Mouse (Mus musculus) bone marrow macrophage, adult 2 months (primary cell): ENCODE measurements around the gene Rec114. TPM values are rescaled to one million over a fixed set of nuclear protein-coding genes. Genes with fewer than 3 reads are reported as not detected.

Experiments used
- H3K27ac ChIP-seq: 2 replicates; pipeline ENCODE4 v1.5.1; 2012; ENCODE audit warnings: low read depth, low read length; ENCODE audit not compliant: insufficient read depth
- H3K4me1 ChIP-seq: 2 replicates; pipeline ENCODE4 v1.6.1; 2012; ENCODE audit warnings: low read length; ENCODE audit not compliant: control insufficient read depth, insufficient read depth
- H3K4me3 ChIP-seq: 2 replicates; pipeline ENCODE4 v1.5.1; 2012; ENCODE audit warnings: mild to moderate bottlenecking, low read length, moderate library complexity; ENCODE audit not compliant: insufficient read depth
- CTCF ChIP-seq: IDR thresholded peaks from 2 replicates; pipeline ENCODE4 v1.5.1; 2012; ENCODE audit warnings: low read depth, mild to moderate bottlenecking, low read length, moderate library complexity
- POLR2A ChIP-seq: IDR thresholded peaks from 2 replicates; pipeline ENCODE4 v1.6.1; 2012; ENCODE audit warnings: mild to moderate bottlenecking, low read depth, low read length, borderline replicate concordance
- polyA plus RNA-seq: library from polyadenylated mRNA; stranded (reverse); fragments of >200 nt; gene quantifications from 2 replicates; pipeline ENCODE4 v1.2.4, GENCODE M21; 2012; ENCODE audit not compliant: missing spikeins, insufficient read depth, insufficient read length

The Rec114 gene
- polyA plus RNA-seq, 1 experiment = not detected

DNA sequence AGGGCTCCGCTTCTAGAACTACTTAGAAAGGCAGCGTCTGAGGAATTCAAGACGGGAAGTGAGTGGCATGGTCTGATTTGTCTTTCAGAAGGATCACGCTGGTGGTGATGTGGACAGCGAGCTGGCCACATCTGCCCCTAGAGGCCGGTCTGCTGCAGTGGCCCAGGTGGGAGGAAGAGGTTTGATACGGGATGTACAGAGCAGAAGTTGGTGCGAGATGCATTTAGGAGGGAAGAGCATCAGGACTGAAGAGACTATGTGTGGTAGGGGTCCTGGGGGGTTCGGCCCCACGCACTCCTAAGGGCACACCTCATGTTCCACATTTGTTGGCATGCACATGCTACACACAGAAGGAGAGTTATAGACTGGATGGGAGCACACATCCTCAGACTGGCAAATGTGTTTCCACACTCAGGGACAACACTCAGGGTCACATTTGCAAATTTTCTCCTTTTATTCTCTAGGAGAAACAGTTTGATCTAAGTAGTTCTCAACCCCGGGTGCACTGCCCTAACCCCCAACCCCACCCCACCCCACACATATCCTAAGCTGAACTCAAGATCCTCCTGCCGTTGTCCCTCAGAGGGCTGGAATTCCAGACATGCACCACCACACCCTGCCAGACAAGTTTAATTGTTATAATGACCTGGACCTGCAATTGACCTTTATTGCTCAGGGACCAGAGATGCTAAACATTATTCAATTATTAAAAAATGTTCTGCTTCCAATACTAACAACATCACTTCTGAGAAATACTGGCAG is 12.8 kb upstream of the Rec114 start:
- TF ChIP-seq POLR2A (no peak), CTCF (no peak)
- no peak overlapping the region for H3K4me3 ChIP-seq
- no peak overlapping the region for H3K27ac ChIP-seq
- H3K4me1 ChIP-seq = no peaks in the 10 kb centered on the region

DNA sequence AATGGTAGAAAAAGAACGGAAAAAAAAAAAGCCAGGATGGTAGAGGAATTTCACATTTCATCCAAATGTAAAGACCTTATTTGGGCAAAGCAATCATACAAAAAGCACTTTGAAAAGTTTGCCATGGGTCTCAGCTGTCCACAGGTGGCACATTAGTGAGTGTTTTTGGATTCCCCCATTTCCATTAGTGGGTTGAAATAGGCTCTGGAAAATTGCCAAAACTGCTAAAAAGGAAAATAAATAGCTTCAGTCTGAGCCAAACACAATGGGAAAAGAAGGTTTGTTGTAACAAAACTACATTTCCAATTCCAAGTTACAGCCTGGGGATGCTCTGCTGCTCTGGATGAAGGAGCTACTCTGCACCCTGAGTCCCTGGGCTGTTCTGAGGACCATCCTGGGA is 9.8 kb upstream of the Rec114 start:
- no peak for TF ChIP-seq CTCF
- TF ChIP-seq POLR2A = no peak
- Histone ChIP-seq H3K4me3 (no peak overlapping the region), H3K27ac (no peak overlapping the region), H3K4me1 (no peaks in the 10 kb centered on the region)

- Histone ChIP-seq H3K4me1 (no peaks in the 10 kb centered on the region), H3K4me3 (no peak overlapping the region), H3K27ac (no peak overlapping the region)
- no peak for TF ChIP-seq POLR2A
- no peak for TF ChIP-seq CTCF
These were observed 4.4 kb upstream of the Rec114 start for GRCm38 (mm10) chr9:58748142-58748541.

- Histone ChIP-seq H3K4me3 (no peak overlapping the region), H3K27ac (no peak overlapping the region), H3K4me1 (no peaks in the 10 kb centered on the region)
- TF ChIP-seq POLR2A (no peak), CTCF (no peak)
These were observed 3.6 kb upstream of the Rec114 start for GRCm38 (mm10) chr9:58747328-58747755.

- TF ChIP-seq CTCF (no peak), POLR2A (no peak)
- H3K27ac ChIP-seq = no peak overlapping the region
- H3K4me1 ChIP-seq = no peaks in the 10 kb centered on the region
- no peak overlapping the region for H3K4me3 ChIP-seq
These were observed 1.1 kb downstream of the Rec114 start for GRCm38 (mm10) chr9:58742692-58743091.

- Histone ChIP-seq H3K4me3 (no peak overlapping the region), H3K4me1 (no peaks in the 10 kb centered on the region), H3K27ac (no peak overlapping the region)
- TF ChIP-seq CTCF = no peak
- TF ChIP-seq POLR2A = no peak
These were observed 2.4 kb downstream of the Rec114 start for GRCm38 (mm10) chr9:58741369-58741768.

- Histone ChIP-seq H3K4me3 (no peak overlapping the region), H3K27ac (no peak overlapping the region), H3K4me1 (no peaks in the 10 kb centered on the region)
- TF ChIP-seq CTCF = no peak
- no peak for TF ChIP-seq POLR2A
These were observed 4.0 kb downstream of the Rec114 start for GRCm38 (mm10) chr9:58739791-58740190.

GRCm38 (mm10) chr9:58723165-58723564 is 20.6 kb downstream of the Rec114 start:
- no peak for TF ChIP-seq CTCF
- no peak for TF ChIP-seq POLR2A
- Histone ChIP-seq H3K4me1 (no peaks in the 10 kb centered on the region), H3K4me3 (no peak overlapping the region), H3K27ac (no peak overlapping the region)

DNA sequence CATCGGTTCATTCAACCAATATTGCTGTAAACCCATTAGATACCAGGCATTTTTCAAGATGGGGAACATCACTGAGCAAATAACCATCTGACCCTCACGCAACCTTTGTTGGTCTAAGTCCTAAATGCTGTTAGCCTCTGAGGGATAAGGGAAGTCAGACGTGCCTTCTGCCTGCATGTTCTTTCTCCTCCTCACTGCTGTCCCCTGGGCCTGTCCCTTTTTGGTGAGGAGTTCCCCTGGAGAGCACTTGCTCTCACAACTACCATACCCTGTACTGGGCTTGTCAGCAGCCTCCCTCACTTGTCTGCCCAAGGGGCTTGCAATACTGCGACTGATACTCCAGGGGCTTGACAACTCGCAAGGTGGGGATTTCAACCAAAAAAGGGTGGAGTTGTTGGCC is 21.6 kb downstream of the Rec114 start:
- Histone ChIP-seq H3K4me3 (no peak overlapping the region), H3K4me1 (no peaks in the 10 kb centered on the region), H3K27ac (no peak overlapping the region)
- TF ChIP-seq CTCF = no peak
- no peak for TF ChIP-seq POLR2A

DNA sequence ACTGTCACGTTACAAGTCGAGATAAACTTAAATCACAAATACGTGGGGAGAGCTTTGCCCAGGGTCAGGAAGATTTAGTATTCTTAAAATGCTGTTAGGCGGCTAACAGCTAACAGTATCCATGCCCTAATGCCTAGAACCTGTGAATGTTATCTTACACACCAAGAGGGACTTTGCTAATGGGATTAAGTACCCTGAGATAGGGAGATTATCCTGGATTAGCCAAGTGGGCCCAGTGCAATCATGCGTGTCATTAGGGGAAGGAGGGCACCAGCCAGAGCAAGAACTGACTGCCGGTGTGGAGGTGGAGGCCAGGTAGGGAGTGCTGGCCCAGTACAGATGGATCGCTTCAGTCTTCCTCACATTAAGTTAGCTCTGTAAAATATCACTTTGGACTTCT is 22.7 kb downstream of the Rec114 start:
- Histone ChIP-seq H3K27ac (no peak overlapping the region), H3K4me3 (no peak overlapping the region), H3K4me1 (no peaks in the 10 kb centered on the region)
- TF ChIP-seq CTCF (no peak), POLR2A (no peak)
